Mouse (Mus musculus): ENCODE measurements around the gene Smim14. TPM values are rescaled to one million over a fixed set of nuclear protein-coding genes. Genes with fewer than 3 reads are reported as not detected.

Smim14 gene
- polyA plus RNA-seq (2015; fragmentation: Nextera tagmentation; extraction: Ambion mirVana), result 101 and 106 TPM in 2 replicates

DNA sequence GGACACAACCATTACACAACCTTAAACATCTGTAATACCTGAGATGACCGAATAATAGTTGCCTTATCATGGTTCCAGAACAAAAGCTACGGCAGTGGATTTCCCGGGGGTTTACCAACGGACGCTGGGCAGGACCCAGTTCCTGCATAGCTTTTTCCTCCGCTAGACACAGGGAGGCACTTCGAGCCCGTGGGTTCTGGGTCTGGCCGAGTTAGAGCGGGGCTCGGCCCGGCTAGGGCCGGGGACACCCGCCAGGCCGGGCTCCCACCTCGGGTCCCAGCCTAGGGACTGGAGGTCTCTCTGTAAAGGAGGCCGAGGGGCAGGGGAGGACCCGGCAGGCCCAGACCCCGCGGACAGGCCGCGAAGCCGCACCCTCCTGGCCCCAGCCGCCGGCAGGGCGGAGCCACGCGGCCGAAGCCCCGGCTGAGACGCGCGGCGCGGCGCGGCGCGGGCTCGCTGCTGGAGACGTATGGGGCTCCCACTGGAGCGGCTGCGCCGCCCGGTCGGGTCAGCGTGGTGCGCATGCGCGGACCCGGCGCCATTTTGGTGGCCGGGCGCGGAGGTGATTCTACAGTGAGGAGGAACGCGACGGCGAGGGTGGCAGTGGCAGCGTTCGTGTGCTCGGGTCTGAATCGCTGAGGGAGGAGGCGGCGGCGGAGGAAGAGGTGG is at the start of gene Smim14, which contains the start of gene Ube2k:
Gene Smim14, minus strand, starts transcription at position 434 of the 669 bp plus-strand sequence.
Gene Ube2k, plus strand, starts transcription at position 483 of the 669 bp plus-strand sequence.
- peak; percentile 98 for ATAC-seq (ENCODE audit: low FRiP score, low TSS enrichment)
- peaks cover 21% of the 10 kb centered on the region for H3K4me1 ChIP-seq (ENCODE audit: insufficient read depth, low read length)
- peak within 1 kb of the TSS; percentile 95 for H3K4me3 ChIP-seq (ENCODE audit: low read length)
- no peaks in the 10 kb centered on the region for H3K36me3 ChIP-seq (ENCODE audit: insufficient read depth, low read length)
- no peaks in the 10 kb centered on the region for H3K9me3 ChIP-seq (ENCODE audit: low read length)
- H3K9ac ChIP-seq (replicated peaks; ENCODE audit: low read length), result peak within 1 kb of the TSS; percentile 95
- H3K27me3 ChIP-seq (ENCODE audit: insufficient read depth, low read length), result no peaks in the 10 kb centered on the region
- peak within 1 kb of the TSS; percentile 99 for H3K27ac ChIP-seq (ENCODE audit: low read length)
- under 1% methylated on average over 66 of the region's 66 CpGs for WGBS
- peak within 1 kb of the TSS; percentile 67 for H3K4me2 ChIP-seq (replicated peaks; ENCODE audit: low read depth, low read length)

DNA sequence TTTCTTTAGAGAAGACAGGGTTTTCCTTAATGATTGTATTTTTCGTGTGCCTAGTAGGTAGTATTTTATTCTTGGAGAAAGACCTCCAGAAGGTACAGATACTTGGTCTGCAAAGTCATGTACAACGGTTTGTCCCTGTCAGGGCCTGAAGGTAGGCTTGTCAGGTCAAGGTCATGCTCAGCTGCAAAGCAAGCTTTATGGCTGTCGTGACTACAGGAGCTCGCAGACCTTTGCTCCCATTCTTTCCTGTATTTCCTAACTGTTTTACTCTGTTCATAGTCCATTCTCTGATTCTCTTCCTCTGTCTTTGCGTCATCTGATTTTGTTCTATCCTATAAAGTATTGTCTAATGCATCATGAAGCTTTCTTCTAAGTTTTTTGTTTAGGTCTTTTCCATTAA is 49.3 kb upstream of the Smim14 start:
- H3K27me3 ChIP-seq (ENCODE audit: insufficient read depth, low read length), result no peaks in the 10 kb centered on the region
- WGBS, result 72% methylated on average over 5 of the region's 5 CpGs
- no peaks in the 10 kb centered on the region for H3K9me3 ChIP-seq (ENCODE audit: low read length)
- H3K4me3 ChIP-seq (ENCODE audit: low read length), result no peak overlapping the region
- no peaks in the 10 kb centered on the region for H3K4me1 ChIP-seq (ENCODE audit: insufficient read depth, low read length)
- H3K4me2 ChIP-seq (replicated peaks; ENCODE audit: low read depth, low read length), result no peak overlapping the region
- no peak overlapping the region for H3K9ac ChIP-seq (replicated peaks; ENCODE audit: low read length)
- peaks cover 23% of the 10 kb centered on the region; the same call in 1 of the 2 replicates for H3K36me3 ChIP-seq (ENCODE audit: insufficient read depth, low read length)
- H3K27ac ChIP-seq (ENCODE audit: low read length), result no peak overlapping the region
- no peak for ATAC-seq (ENCODE audit: low FRiP score, low TSS enrichment)

DNA sequence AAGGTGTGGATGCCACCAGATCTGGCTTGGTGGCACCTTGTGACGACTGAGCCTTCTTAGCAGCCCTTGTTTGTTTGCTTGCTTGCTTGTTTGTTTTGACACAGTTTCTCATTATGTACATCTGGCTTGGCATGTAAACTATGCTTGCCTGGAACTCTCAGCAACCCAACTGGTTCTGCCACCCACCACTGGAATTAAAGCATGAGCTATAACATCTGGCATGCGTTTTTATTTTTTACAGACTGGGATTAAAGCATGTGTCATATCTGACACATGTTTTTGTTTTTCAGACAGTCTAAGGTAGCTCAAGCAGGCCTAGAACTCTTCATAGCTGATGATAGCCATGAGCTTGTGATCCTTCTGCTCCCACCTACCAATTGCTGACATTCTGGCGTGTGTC is 41.6 kb upstream of the Smim14 start:
- Histone ChIP-seq H3K4me2 (replicated peaks; ENCODE audit: low read depth, low read length) (no peak overlapping the region), H3K27me3 (ENCODE audit: insufficient read depth, low read length) (no peaks in the 10 kb centered on the region), H3K4me3 (ENCODE audit: low read length) (no peak overlapping the region), H3K27ac (ENCODE audit: low read length) (no peak overlapping the region), H3K9ac (replicated peaks; ENCODE audit: low read length) (no peak overlapping the region), H3K36me3 (ENCODE audit: insufficient read depth, low read length) (0 out of 2 replicates have a peak, but pooled peaks cover 13% of the 10 kb centered on the region), H3K9me3 (ENCODE audit: low read length) (no peaks in the 10 kb centered on the region), H3K4me1 (ENCODE audit: insufficient read depth, low read length) (no peaks in the 10 kb centered on the region)
- WGBS, result 80% methylated on average over 3 of the region's 3 CpGs
- ATAC-seq (ENCODE audit: low FRiP score, low TSS enrichment), result no peak

DNA sequence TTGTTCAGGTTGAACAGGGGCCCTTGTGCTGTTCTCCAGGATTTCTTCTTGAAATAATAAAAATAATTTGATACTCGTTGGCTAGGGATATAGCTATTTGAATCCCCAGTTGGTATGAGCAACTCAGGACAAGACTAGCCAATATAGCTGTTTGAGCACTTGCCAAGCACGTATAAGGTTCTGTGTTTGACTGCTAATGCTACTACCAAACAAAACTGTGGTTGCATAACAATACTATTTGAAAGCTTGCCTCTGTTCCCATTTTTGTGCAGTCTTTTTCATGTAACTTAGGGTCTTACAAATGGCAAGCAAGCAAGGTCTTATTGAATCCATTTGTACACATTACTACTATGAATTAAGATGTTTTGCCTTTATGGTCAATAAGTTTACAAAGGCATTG is 38.9 kb upstream of the Smim14 start:
- WGBS, result 93% methylated on average over 2 of the region's 2 CpGs
- Histone ChIP-seq H3K27me3 (ENCODE audit: insufficient read depth, low read length) (no peaks in the 10 kb centered on the region), H3K36me3 (ENCODE audit: insufficient read depth, low read length) (0 out of 2 replicates have a peak, but pooled peaks cover 16% of the 10 kb centered on the region), H3K4me2 (replicated peaks; ENCODE audit: low read depth, low read length) (no peak overlapping the region), H3K4me1 (ENCODE audit: insufficient read depth, low read length) (no peaks in the 10 kb centered on the region), H3K9ac (replicated peaks; ENCODE audit: low read length) (no peak overlapping the region), H3K4me3 (ENCODE audit: low read length) (no peak overlapping the region), H3K9me3 (ENCODE audit: low read length) (no peaks in the 10 kb centered on the region), H3K27ac (ENCODE audit: low read length) (no peak overlapping the region)
- ATAC-seq (ENCODE audit: low FRiP score, low TSS enrichment), result no peak

DNA sequence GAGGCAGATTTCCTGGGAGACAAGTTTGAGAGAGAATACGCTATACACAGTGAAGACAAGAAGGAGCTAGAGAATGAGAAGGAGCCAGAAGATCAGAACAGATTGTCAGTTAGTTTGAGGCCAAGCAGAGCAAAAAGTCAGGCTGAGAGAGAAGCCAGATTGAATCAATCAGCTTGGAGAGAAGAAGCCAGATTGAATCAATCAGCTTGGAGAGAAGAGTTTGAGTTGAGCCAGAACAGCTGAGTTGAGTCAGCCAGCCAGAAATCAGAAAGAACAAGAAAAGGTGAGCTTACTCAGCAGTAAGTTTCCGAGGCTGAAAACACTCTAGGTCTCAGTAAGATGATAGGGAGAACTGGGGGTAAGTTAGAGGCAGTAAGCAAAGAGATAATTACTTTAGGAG is 37.9 kb upstream of the Smim14 start:
- H3K4me2 ChIP-seq (replicated peaks; ENCODE audit: low read depth, low read length), result no peak overlapping the region
- no peak overlapping the region for H3K27ac ChIP-seq (ENCODE audit: low read length)
- no peak for ATAC-seq (ENCODE audit: low FRiP score, low TSS enrichment)
- 0 out of 2 replicates have a peak, but pooled peaks cover 17% of the 10 kb centered on the region for H3K36me3 ChIP-seq (ENCODE audit: insufficient read depth, low read length)
- H3K4me1 ChIP-seq (ENCODE audit: insufficient read depth, low read length), result no peaks in the 10 kb centered on the region
- H3K27me3 ChIP-seq (ENCODE audit: insufficient read depth, low read length), result no peaks in the 10 kb centered on the region
- H3K9ac ChIP-seq (replicated peaks; ENCODE audit: low read length), result no peak overlapping the region
- no peak overlapping the region for H3K4me3 ChIP-seq (ENCODE audit: low read length)
- H3K9me3 ChIP-seq (ENCODE audit: low read length), result no peaks in the 10 kb centered on the region
- WGBS, result 68% methylated on average over 2 of the region's 2 CpGs

DNA sequence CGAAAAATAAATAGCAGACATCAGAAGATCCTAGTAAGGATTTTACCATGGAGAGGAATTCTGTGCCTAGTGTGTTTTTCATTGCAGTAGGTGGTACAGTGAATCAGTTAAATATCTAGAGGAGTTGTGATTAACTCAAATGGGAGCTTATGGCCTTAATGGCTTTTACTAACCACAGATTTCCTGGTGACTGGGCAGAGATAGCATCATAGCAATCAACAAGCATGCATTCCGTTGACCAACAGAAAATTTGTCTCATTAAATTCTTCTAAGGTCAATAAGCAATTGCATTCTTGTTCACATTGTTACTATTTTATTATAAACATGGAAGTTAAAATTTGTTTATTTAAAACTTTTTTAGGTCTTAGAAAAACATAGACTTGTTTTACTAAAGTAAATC is 28.5 kb upstream of the Smim14 start:
- peaks cover 9% of the 10 kb centered on the region for H3K4me1 ChIP-seq (ENCODE audit: insufficient read depth, low read length)
- 65% methylated on average over 2 of the region's 2 CpGs for WGBS
- H3K27me3 ChIP-seq (ENCODE audit: insufficient read depth, low read length), result no peaks in the 10 kb centered on the region
- H3K9ac ChIP-seq (replicated peaks; ENCODE audit: low read length), result no peak overlapping the region
- no peak overlapping the region for H3K4me3 ChIP-seq (ENCODE audit: low read length)
- no peak overlapping the region for H3K27ac ChIP-seq (ENCODE audit: low read length)
- H3K9me3 ChIP-seq (ENCODE audit: low read length), result no peaks in the 10 kb centered on the region
- no peaks in the 10 kb centered on the region for H3K36me3 ChIP-seq (ENCODE audit: insufficient read depth, low read length)
- ATAC-seq (ENCODE audit: low FRiP score, low TSS enrichment), result no peak
- no peak overlapping the region for H3K4me2 ChIP-seq (replicated peaks; ENCODE audit: low read depth, low read length)

DNA sequence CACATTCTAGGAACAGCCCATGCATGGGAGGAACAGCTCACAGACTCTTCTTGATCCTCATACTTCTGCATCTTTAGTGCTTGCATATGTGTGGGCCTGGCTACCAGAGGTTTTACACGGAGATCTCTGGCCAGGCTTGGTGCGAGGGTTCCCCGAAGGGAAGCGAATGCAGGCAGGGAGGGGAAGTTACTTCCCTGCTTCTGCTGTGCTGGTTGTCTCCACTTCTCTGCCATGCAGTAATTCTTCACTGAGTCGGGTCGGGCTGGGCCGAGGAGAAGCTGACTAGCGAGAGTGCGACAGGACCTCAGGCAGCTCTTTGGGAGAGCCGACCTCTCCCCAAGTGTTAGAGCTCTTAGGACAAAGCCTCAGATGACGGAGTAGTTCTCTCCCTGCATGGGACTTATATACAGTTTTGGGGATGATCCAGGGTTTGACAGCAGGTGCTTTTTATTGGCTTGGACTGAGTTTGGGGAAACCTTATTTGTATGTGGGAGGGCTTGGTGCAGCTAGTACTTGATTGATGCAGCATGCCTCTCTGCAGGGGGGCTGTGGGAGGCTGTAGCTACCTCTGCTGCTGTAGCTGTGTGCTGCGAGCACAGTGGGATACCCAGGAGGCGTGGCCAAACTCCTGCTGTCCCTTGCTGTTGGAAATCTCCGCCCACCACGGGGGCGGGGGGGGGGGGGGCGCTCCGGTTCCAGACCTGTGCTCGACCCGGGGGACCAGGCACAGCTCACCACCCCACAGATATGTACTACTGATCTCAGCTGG is 24.3 kb upstream of the Smim14 start:
- WGBS, result 43% methylated on average over 17 of the region's 20 CpGs

DNA sequence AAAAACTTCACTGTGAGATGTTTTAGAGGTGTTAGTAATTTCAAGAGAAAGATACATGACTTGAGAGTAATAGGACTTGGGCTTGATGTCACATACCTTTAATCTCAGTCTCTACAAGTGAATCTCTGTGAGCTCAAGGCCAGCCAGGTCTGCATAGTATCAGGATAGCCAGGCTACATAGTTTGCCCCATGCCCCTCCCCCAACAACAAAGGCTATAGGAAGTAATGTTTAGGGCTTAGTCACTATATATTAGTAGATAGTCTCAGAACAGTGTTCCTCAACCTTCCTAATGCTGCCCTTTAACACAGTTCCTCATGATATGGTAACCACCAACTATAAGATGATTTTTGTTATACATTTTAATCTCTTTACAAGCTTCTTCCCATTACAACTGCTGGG is 20.1 kb upstream of the Smim14 start:
- Histone ChIP-seq H3K4me3 (ENCODE audit: low read length) (no peak overlapping the region), H3K4me1 (ENCODE audit: insufficient read depth, low read length) (peaks cover 9% of the 10 kb centered on the region), H3K27ac (ENCODE audit: low read length) (no peak overlapping the region), H3K36me3 (ENCODE audit: insufficient read depth, low read length) (0 out of 2 replicates have a peak, but pooled peaks cover 3% of the 10 kb centered on the region), H3K27me3 (ENCODE audit: insufficient read depth, low read length) (no peaks in the 10 kb centered on the region), H3K9me3 (ENCODE audit: low read length) (no peaks in the 10 kb centered on the region), H3K9ac (replicated peaks; ENCODE audit: low read length) (no peak overlapping the region), H3K4me2 (replicated peaks; ENCODE audit: low read depth, low read length) (no peak overlapping the region)
- ATAC-seq (ENCODE audit: low FRiP score, low TSS enrichment), result no peak

More for the DNA sequence above, 24.3 kb upstream of the Smim14 start:
- H3K4me2 ChIP-seq (replicated peaks; ENCODE audit: low read depth, low read length), result no peak overlapping the region
- ATAC-seq (ENCODE audit: low FRiP score, low TSS enrichment), result peak; percentile 49; the same call in 1 of the 2 replicates
- H3K27ac ChIP-seq (ENCODE audit: low read length), result 0 out of 2 replicates have a peak overlapping the region, but pooled peaks have one; percentile 18
- no peak overlapping the region for H3K4me3 ChIP-seq (ENCODE audit: low read length)
- H3K9ac ChIP-seq (replicated peaks; ENCODE audit: low read length), result no peak overlapping the region
- H3K9me3 ChIP-seq (ENCODE audit: low read length), result no peaks in the 10 kb centered on the region
- 0 out of 2 replicates have a peak, but pooled peaks cover 3% of the 10 kb centered on the region for H3K36me3 ChIP-seq (ENCODE audit: insufficient read depth, low read length)
- H3K4me1 ChIP-seq (ENCODE audit: insufficient read depth, low read length), result peaks cover 9% of the 10 kb centered on the region
- no peaks in the 10 kb centered on the region for H3K27me3 ChIP-seq (ENCODE audit: insufficient read depth, low read length)

DNA sequence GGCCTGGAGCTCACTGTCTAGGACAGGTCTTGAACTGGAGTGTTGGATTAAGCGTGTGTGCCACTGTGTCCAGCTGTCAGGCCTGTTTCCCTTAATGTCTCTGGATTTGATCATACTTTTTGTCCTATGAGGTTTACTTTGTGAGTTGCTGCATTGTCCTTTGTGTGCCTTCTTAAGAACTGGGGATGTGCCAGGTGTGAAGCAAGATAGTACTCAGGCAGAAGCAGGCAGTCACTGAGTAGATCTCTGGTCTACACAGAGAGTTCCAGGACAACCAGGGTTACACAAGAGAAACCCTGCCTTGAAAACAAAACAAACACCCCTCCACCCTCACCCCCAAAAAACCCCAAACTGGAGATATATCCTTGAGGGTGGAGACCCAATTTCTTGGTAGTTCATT is 12.7 kb upstream of the Smim14 start:
- WGBS, result 100% methylated on average over 1 of the region's 1 CpGs
- no peak overlapping the region for H3K4me3 ChIP-seq (ENCODE audit: low read length)

DNA sequence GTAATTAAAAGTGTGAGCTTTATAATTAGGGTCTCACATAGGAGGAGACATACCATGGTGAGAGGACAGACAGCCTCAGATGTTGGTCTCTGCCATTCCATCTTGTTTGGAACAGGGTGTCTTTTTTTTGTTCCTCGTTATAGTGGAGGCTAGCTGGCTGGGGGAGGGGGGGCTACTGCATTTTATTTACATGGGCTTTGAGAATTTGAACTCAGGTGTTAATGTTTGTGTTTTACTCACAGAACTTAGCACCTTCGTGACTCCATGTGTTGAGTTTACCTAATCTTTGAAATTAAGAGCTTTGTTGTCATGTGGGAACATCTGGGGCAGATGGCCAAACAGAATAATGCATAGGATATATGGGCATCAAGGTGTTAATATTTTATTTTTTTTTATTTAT is 7.6 kb upstream of the Smim14 start:
- 86% methylated on average over 2 of the region's 2 CpGs for WGBS
- Histone ChIP-seq H3K27me3 (ENCODE audit: insufficient read depth, low read length) (no peaks in the 10 kb centered on the region), H3K4me3 (ENCODE audit: low read length) (no peak overlapping the region), H3K36me3 (ENCODE audit: insufficient read depth, low read length) (no peaks in the 10 kb centered on the region), H3K27ac (ENCODE audit: low read length) (no peak overlapping the region), H3K9me3 (ENCODE audit: low read length) (no peaks in the 10 kb centered on the region), H3K4me1 (ENCODE audit: insufficient read depth, low read length) (peaks cover 4% of the 10 kb centered on the region), H3K4me2 (replicated peaks; ENCODE audit: low read depth, low read length) (no peak overlapping the region), H3K9ac (replicated peaks; ENCODE audit: low read length) (no peak overlapping the region)
- ATAC-seq (ENCODE audit: low FRiP score, low TSS enrichment), result no peak

More for the DNA sequence above, 12.7 kb upstream of the Smim14 start:
- Histone ChIP-seq H3K27ac (ENCODE audit: low read length) (no peak overlapping the region), H3K4me2 (replicated peaks; ENCODE audit: low read depth, low read length) (no peak overlapping the region), H3K36me3 (ENCODE audit: insufficient read depth, low read length) (no peaks in the 10 kb centered on the region), H3K27me3 (ENCODE audit: insufficient read depth, low read length) (no peaks in the 10 kb centered on the region), H3K9ac (replicated peaks; ENCODE audit: low read length) (no peak overlapping the region), H3K9me3 (ENCODE audit: low read length) (no peaks in the 10 kb centered on the region), H3K4me1 (ENCODE audit: insufficient read depth, low read length) (no peaks in the 10 kb centered on the region)
- no peak for ATAC-seq (ENCODE audit: low FRiP score, low TSS enrichment)
